Mouse (Mus musculus): ENCODE measurements around the gene Hck.

DNA sequence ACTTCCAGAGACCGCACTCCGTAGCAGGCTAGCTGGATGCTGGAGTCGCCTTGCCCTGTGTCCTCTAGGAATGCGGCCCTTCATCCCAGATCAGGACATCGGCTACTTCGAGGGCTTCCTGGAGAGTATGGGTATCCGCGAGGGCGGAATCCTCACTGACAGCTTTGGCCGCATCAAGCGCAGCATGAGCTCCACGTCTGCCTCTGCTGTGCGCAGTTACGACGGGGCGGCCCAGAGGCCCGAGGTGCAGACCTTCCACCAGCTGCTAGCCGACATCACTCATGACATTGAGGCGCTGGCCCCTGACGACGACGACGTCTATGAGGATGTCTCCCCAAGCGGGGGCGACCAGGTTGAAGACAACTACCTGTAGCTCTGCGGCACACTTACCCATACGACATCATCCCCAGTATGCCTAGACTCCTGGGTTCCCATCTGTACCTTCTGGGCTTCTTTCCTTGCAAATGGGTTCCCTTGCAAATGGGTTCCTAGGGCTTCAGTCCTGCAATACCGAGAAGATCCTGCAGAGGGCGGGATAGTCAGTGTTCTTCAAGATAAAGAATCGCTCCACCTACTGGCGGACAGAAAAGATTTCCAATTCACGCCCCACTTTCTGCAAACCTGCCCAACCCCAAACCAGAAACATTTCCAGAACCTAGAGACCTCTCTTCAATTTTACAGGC lies 27.3 kb upstream of the Hck start:
- TF ChIP-seq CHD2 (IDR thresholded peaks at IDR 0.05; ENCODE audit: low read depth, low read length) (no peak), MAFK (IDR thresholded peaks at IDR 0.05; ENCODE audit: insufficient read depth, low read depth, low read length) (no peak), ZC3H11A (IDR thresholded peaks at IDR 0.05; ENCODE audit: borderline replicate concordance, low read depth, low read length) (0 out of 2 replicates have a peak, but pooled peaks have one; percentile 18)

Data from ES-E14 (cell line).